Mouse (Mus musculus) v-Abl transformed pro-B cells (cell line): Measurements from ENCODE around the gene Cep164.
"Not testable (repeated sequence)": the region's sequence is repeated elsewhere in the genome, so short reads cannot be mapped to it uniquely, and the experiment has no call there.

ENCODE experiments used
- in situ Hi-C, 2 experiments: fragments of 400-800 bp; cut with MboI; formaldehyde crosslinking; loops; one replicate each; pipeline ENCODE4 v1.15.1; 2025; ENCODE audit not compliant: unreplicated experiment in 2 of 2

Gene Cep164

GRCm38 (mm10) chr9:45828291-45828963 lies at the start of gene Cep164:
TSS of gene Cep164 (minus strand) at chr9:45828691.
- in situ Hi-C loops, result loop anchor here (5.0 to 10.0 kb wide), 2 partner anchors 51 to 54 kb away; no protein-coding TSS in a partner anchor

GRCm38 (mm10) chr9:45877928-45878327 lies 49.4 kb upstream of the Cep164 start:
- in situ Hi-C loops, result loop anchor here in 1 of 2 experiments (25.0 kb wide), 1 partner anchor 291 kb away; no protein-coding TSS in a partner anchor

- in situ Hi-C loops, result loop anchor here in 1 of 2 experiments (25.0 kb wide), 1 partner anchor 283 kb away; no protein-coding TSS in a partner anchor
Observed at GRCm38 (mm10) chr9:45870265-45870664, 41.8 kb upstream of the Cep164 start.

- in situ Hi-C loops, result loop anchor here in 1 of 2 experiments (25.0 kb wide), 1 partner anchor 282 kb away; no protein-coding TSS in a partner anchor
Observed at GRCm38 (mm10) chr9:45869181-45869580, 40.7 kb upstream of the Cep164 start.

GRCm38 (mm10) chr9:45861813-45862212 lies 33.3 kb upstream of the Cep164 start:
- in situ Hi-C loops, result loop anchor here in 1 of 2 experiments (25.0 kb wide), 1 partner anchor 275 kb away; no protein-coding TSS in a partner anchor

GRCm38 (mm10) chr9:45859364-45859763 lies 30.9 kb upstream of the Cep164 start:
- in situ Hi-C loops, result loop anchor here in 1 of 2 experiments (25.0 kb wide), 1 partner anchor 272 kb away; no protein-coding TSS in a partner anchor

- in situ Hi-C loops, result loop anchor here in 1 of 2 experiments (25.0 kb wide), 1 partner anchor 267 kb away; no protein-coding TSS in a partner anchor
Observed at GRCm38 (mm10) chr9:45854136-45854535, 25.6 kb upstream of the Cep164 start.

- in situ Hi-C loops, result loop anchor here in 1 of 2 experiments (25.0 kb wide), 1 partner anchor 266 kb away; no protein-coding TSS in a partner anchor
Observed at GRCm38 (mm10) chr9:45853695-45854094, 25.2 kb upstream of the Cep164 start.

- in situ Hi-C loops, result loop anchor here in 1 of 2 experiments (25.0 kb wide), 1 partner anchor 264 kb away; no protein-coding TSS in a partner anchor
Observed at GRCm38 (mm10) chr9:45851776-45852175, 23.3 kb upstream of the Cep164 start.

GRCm38 (mm10) chr9:45851330-45851729 lies 22.8 kb upstream of the Cep164 start:
- in situ Hi-C loops, result loop anchor here in 1 of 2 experiments (25.0 kb wide), 1 partner anchor 264 kb away; no protein-coding TSS in a partner anchor

GRCm38 (mm10) chr9:45850528-45851155 lies 22.2 kb upstream of the Cep164 start:
- in situ Hi-C loops, result loop anchor here in 1 of 2 experiments (25.0 kb wide), 1 partner anchor 263 kb away; no protein-coding TSS in a partner anchor

GRCm38 (mm10) chr9:45849528-45850408 lies 21.3 kb upstream of the Cep164 start:
- in situ Hi-C loops, result loop anchor here in 1 of 2 experiments (25.0 kb wide), 1 partner anchor 262 kb away; no protein-coding TSS in a partner anchor

GRCm38 (mm10) chr9:45846891-45847460 lies 18.5 kb upstream of the Cep164 start:
- in situ Hi-C loops, result no loop called here

- in situ Hi-C loops, result not testable (repeated sequence)
Observed at GRCm38 (mm10) chr9:45846176-45846575, 17.7 kb upstream of the Cep164 start.

GRCm38 (mm10) chr9:45845541-45845940 lies 17.1 kb upstream of the Cep164 start:
- in situ Hi-C loops, result no loop called here

- in situ Hi-C loops, result no loop called here
Observed at GRCm38 (mm10) chr9:45843780-45844179, 15.3 kb upstream of the Cep164 start.

GRCm38 (mm10) chr9:45843007-45843406 lies 14.5 kb upstream of the Cep164 start:
- in situ Hi-C loops, result no loop called here

GRCm38 (mm10) chr9:45841458-45841857 lies 13.0 kb upstream of the Cep164 start:
- in situ Hi-C loops, result no loop called here

- in situ Hi-C loops, result no loop called here
Observed at GRCm38 (mm10) chr9:45840331-45840730, 11.8 kb upstream of the Cep164 start.

- in situ Hi-C loops, result no loop called here
Observed at GRCm38 (mm10) chr9:45839982-45840300, 11.4 kb upstream of the Cep164 start.
